Mouse (Mus musculus): ENCODE data around the gene Acbd4. TPM values are rescaled to one million over a fixed set of nuclear protein-coding genes. Genes with fewer than 3 reads are reported as not detected.

The Acbd4 gene
- 22.8 and 28.9 TPM in 2 replicates for polyA plus RNA-seq (2012; rRNA removed)

DNA sequence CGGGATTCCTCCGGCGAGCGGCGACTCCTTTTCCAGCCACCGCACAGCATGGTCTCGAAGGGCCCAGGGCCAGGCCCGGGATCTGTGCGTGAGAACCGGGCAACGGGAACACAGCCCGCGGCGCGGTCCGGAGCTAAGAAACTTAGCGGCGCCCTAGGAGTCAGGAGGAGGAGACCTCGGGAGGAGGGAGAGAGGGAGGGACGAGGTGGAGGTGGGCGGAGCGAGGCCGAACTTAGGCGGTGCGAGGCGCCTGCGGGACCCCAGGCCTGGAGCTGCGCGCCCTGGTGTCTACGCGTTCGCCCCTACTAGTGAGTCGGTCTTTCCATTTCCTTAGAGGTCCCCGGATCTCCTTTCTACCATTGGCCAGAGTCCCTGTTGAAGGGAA lies at the start of gene Acbd4, which contains the start of gene Plcd3:
TSS of gene Acbd4 (plus strand) at position 202 of the 385 bp plus-strand sequence.
TSS of gene Plcd3 (minus strand) at position 178 of the 385 bp plus-strand sequence.

DNA sequence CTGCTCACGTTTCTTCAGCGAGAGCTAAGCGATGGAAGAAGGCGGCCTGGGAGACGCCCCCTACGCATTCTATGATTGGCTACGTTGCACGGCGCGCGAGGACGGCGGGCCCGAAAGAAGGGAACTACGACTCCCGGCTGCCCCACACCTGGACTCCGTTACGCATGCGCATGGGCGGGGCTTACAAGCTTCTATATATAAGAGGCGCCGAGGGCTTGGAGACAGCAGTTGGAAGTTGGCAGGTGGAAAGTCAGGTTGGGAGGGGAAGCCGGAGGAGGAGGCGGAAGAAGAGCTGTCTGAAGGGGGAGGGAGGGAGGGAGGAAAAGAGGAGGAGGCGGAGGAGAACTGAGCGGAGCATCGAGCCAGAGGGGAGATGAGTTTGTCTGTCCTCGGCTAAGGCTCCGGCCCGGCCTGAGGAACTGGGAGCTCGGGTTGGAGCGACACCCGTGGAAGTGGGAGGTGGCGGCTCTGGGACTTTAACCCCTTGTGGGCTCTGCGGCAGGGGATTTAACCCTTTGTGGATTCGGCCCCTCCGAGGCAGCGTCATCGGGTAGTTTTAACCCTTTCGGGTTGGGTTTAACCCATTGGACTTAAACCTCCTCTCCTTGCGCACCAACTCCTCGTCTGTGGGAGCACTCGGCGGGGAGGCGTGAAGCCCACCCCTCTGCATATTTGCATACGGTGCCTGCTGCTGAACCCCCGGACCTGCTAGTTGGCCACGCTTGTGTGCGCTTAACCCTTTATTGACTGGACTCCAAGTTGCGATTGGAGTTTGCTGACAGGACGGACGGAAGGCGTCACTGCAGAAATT lies 14.7 kb downstream of the Acbd4 start, which contains the start of gene Hexim1:
TSS of gene Hexim1 (plus strand) at position 224 of the 811 bp plus-strand sequence.

DNA sequence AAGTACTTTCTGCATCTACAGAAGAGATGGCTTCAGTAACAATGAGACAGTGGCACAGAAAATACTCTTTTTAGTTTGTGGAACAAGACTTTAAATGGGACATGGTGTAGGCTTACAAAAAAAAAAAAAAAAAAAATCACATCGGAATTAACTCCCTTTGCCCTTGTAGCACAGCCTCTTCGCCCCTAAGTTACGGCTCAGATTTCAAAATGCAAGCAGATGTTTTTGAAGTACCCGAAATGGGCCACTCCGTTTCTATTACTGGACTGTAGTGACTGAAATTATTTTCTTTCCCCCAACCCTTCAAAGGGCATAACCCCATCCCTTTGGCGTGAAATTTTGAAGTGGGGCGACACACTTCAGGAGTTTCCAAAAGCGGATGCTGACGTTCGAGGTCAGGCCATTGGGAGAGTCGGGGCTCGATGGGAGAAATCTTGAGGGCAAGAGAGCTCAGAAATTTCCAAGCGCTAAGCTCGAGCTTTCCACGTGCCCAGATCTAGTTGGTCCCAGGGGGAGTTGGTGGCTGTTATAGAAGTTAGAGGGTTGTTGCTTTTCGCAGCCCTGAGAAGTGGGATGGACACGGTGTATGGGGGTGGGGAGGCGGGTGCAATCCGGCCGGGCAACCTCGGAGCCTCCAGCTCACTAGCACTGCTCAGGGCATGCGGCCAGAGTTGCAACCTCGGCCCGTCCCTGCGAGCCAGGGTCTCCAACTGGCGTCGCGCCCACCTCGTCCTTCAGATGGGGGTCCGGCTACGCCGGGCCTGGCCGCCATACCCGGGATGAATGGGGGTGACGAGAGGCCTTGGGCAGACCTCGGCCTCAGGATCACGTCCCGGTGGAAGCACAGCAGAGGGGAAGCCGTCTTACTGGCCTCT lies 30.5 kb downstream of the Acbd4 start, which contains the start of gene Hexim2:
TSS of gene Hexim2 (plus strand) at position 729 of the 875 bp plus-strand sequence.

Other genes starting within 250 kb of the Acbd4 start
- 77.1 and 94.1 TPM in 2 replicates for gene Eftud2, start 220.7 kb upstream of the Acbd4 start, polyA plus RNA-seq (2012; rRNA removed)
- 0.13 and 0.31 TPM in 2 replicates for gene Ccdc103, start 220.5 kb upstream of the Acbd4 start, polyA plus RNA-seq (2012; rRNA removed)
- gene Fam187a, start 216.5 kb upstream of the Acbd4 start, polyA plus RNA-seq (2012; rRNA removed), result not detected in 2 replicates
- 3.4 and 3.5 TPM in 2 replicates for gene Gfap, start 200.8 kb upstream of the Acbd4 start, polyA plus RNA-seq (2012; rRNA removed)
- 5.7 and 6.6 TPM in 2 replicates for gene Kif18b, start 176.6 kb upstream of the Acbd4 start, polyA plus RNA-seq (2012; rRNA removed)
- 3.9 and 4.3 TPM in 2 replicates for gene C1ql1, start 155.0 kb upstream of the Acbd4 start, polyA plus RNA-seq (2012; rRNA removed)
- gene Nmt1, start 73.5 kb upstream of the Acbd4 start, polyA plus RNA-seq (2012; rRNA removed), result 31.0 and 31.9 TPM in 2 replicates
- gene Dcakd, start 73.3 kb upstream of the Acbd4 start, polyA plus RNA-seq (2012; rRNA removed), result 53.7 and 68.5 TPM in 2 replicates
- gene Plcd3, start within 50 bp of the Acbd4 start, polyA plus RNA-seq (2012; rRNA removed), result 9.0 and 24.8 TPM in 2 replicates
- gene Hexim1, start 14.5 kb downstream of the Acbd4 start, polyA plus RNA-seq (2012; rRNA removed), result 16.2 and 16.4 TPM in 2 replicates
- 3.1 and 4.3 TPM in 2 replicates for gene Hexim2, start 30.7 kb downstream of the Acbd4 start, polyA plus RNA-seq (2012; rRNA removed)
- 5.6 and 7.7 TPM in 2 replicates for gene Fmnl1, start 69.4 kb downstream of the Acbd4 start, polyA plus RNA-seq (2012; rRNA removed)
- 0.50 and 0.73 TPM in 2 replicates for gene 1700023F06Rik, start 106.9 kb downstream of the Acbd4 start, polyA plus RNA-seq (2012; rRNA removed)
- gene Spata32, start 116.8 kb downstream of the Acbd4 start, polyA plus RNA-seq (2012; rRNA removed), result not detected in 2 replicates
- 11.2 and 11.7 TPM in 2 replicates for gene Map3k14, start 165.8 kb downstream of the Acbd4 start, polyA plus RNA-seq (2012; rRNA removed)

All from colon, adult 2 months (tissue).